Mouse (Mus musculus) heart, postnatal 36 days (tissue): ENCODE data around the gene Klhdc9. TPM values are rescaled to one million over a fixed set of nuclear protein-coding genes. Genes with fewer than 3 reads are reported as not detected.

Experiments used
- DNase-seq, 2 experiments: peaks; one replicate each; pipeline ENCODE4 v3.0.0; 2021 to 2022
- intact Hi-C: fragments of 180-260 bp; cut with DNase I; formaldehyde crosslinking; loops from one replicate; pipeline ENCODE4 v1.15.1; 2025
- total RNA-seq, 2 experiments: library from RNA; stranded (reverse); gene quantifications; 2 replicates each; pipeline ENCODE4 v1.2.3; 2021

Klhdc9 gene
- total RNA-seq: not detected

- intact Hi-C loops: loop anchor here (1.0 to 2.0 kb wide), 2 partner anchors 50 to 119 kb away; partner anchors contain the start of gene Usf1
- peak; percentile 56 to 61 for DNase-seq
Observed at GRCm38 (mm10) chr1:171360656-171361055, at the start of gene Klhdc9. Klhdc9 (minus strand) TSS chr1:171360798.

- intact Hi-C loops: loop anchor here (2.0 to 5.0 kb wide), 4 partner anchors 42 to 118 kb away; partner anchors contain the start of gene Klhdc9
- no peak for DNase-seq
Observed at GRCm38 (mm10) chr1:171410231-171410630, 49.6 kb upstream of the Klhdc9 start.

GRCm38 (mm10) chr1:171407263-171407662, 46.7 kb upstream of the Klhdc9 start:
- intact Hi-C loops: no loop called here

GRCm38 (mm10) chr1:171402991-171403390, 42.4 kb upstream of the Klhdc9 start:
- DNase-seq: no peak
- intact Hi-C loops: no loop called here

More at GRCm38 (mm10) chr1:171407263-171407662, 46.7 kb upstream of the Klhdc9 start:
- DNase-seq: no peak

DNA sequence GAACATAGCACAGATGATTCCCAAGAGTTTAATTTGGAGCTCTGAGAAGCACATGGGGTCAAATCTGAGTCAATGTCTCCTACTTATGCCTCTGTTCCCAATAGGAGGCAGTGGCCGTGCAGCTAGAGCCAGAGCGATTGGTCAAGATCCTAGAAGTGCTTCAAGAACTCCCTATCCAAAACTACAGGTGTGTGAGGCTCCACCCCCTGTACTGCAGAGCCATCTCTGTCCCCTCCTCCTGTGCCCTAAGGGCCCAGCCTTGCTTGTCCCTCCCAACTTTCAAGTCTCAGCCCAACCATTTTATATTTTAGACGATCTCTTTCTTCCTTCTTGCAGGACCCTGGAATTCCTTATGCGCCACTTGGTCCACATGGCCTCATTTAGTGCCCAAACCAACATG, 41.2 kb upstream of the Klhdc9 start:
- no peak for DNase-seq
- intact Hi-C loops: no loop called here

DNA sequence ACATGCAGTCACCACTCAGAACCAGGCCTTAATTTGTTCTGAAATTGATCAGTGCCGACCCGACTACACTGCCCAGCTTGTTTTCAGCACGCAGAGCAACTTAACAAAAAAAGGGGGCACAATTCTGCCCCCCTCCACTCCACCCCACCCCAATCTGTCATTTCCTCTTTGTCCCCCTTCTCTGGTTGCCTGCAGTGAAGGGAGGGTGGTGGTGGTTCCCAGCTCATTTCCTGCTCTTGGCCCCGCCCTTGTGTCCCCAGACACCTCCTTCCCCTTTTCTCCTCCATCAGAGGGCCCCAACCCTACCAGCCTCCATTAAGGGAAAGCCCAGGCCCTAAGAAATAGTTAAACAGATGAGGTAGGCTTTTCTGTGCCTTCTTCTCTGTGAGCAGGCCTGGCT, 29.5 kb upstream of the Klhdc9 start:
- DNase-seq: peak; percentile 21 to 26
- intact Hi-C loops: no loop called here

DNA sequence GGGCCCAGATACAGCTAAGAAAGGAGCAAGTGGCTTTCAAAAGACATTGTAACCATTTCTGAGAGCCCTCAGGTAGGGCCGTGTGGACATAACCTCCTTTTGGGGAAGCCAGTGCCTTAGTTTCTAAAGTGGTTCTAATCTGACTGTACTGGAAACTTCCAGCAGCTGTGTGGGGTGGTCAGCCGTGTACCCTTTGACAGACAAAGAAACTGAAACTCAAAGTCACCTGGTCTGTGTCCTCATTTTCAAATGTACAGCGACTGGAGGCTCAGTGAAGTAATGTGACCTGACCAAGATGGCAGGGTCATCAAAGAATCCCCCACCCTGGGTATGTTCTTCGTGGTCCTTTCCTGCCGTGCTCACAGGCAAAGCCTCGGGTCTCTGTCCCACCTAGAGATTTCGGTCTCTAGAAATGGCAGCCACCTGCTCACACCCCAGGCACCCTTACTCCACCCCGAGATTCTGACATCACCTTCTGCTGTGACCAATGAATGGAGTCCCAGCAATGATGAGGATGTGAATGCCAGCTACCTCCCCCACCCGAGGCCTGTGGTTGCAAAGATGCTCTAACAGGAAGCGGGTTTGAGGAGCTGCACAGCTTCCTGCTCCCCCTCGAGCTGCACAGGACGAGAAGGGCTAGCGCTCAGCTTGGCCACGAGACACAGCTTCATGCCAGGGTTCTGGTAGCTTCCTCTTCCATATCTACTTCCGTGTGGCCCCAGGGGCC, 27.9 kb upstream of the Klhdc9 start, which contains the start of gene Arhgap30:
Gene Arhgap30 (plus strand): TSS at position 579 of the 727 bp plus-strand sequence.
- DNase-seq: peak in 1 of 2 experiments; percentile 44
- intact Hi-C loops: no loop called here

- no peak for DNase-seq
- intact Hi-C loops: no loop called here
Observed at GRCm38 (mm10) chr1:171387099-171387498, 26.5 kb upstream of the Klhdc9 start.

DNA sequence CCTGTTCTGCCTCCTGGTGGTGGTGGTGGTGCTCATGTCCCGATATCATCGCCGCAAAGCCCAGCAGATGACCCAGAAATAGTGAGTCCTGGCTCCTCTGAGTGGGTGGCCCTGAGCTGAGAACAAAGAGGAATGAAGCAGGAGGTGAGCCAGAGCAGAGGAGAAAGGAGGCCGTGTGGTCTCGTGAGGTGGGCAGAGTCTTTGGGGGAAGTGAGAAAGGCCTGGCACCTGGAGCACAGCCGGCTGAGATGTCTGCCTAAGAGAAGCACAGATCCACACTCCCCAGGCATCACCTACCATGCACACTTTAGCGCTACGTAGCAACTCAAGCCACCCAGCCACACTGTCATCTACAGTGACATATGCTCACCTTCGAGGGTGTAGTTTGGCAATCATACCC, 24.6 kb upstream of the Klhdc9 start:
- DNase-seq: no peak
- intact Hi-C loops: no loop called here

GRCm38 (mm10) chr1:171384361-171384760, 23.8 kb upstream of the Klhdc9 start:
- intact Hi-C loops: no loop called here
- no peak for DNase-seq

GRCm38 (mm10) chr1:171382096-171382620, 21.6 kb upstream of the Klhdc9 start:
- DNase-seq: no peak
- intact Hi-C loops: no loop called here

- intact Hi-C loops: no loop called here
- DNase-seq: peak; percentile 78 to 80
Observed at GRCm38 (mm10) chr1:171379935-171380599, 19.5 kb upstream of the Klhdc9 start.

DNA sequence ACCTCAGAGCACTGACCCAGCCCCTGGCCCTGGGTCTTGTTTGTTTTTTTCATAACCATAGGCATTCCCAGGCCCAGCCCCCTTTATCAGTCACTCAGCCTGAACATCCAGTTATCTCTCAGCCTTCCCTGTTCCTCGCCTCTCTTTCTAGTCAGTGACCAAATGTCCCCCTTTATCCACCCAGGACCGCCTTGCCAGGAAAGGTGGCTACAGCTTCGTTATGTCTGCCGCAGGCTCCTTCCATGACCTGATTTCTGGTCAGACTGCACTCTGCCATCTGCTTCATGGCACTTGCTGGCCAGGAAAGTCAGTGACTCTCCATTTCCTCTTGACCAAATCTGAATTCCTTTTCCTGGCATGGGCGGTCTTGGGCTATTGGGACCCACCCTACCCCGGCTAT, 17.7 kb upstream of the Klhdc9 start:
- DNase-seq: no peak
- intact Hi-C loops: no loop called here

DNA sequence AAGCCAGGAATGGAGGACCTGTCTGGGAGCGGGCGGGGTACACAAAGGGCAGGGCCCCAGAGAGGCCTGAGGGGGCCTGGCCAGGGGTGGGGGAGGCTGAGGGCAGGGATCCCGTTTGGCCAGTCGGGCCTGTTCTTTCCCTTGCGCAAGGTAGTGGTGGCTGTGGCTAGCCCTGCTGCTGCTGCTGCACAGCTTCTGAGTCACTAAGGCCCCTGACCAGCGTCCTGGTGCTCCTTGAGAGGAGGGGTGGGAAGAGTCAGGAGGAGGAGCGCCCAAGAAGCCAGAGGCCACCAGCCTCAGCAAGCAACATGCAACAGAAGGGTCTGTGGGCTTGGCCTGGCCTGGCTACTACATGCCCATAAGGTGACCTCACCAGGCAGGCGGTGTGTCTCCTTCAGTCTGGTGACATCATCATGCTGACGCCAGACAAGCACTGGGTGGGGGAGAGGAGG, 15.1 kb upstream of the Klhdc9 start:
- intact Hi-C loops: no loop called here
- no peak for DNase-seq

DNA sequence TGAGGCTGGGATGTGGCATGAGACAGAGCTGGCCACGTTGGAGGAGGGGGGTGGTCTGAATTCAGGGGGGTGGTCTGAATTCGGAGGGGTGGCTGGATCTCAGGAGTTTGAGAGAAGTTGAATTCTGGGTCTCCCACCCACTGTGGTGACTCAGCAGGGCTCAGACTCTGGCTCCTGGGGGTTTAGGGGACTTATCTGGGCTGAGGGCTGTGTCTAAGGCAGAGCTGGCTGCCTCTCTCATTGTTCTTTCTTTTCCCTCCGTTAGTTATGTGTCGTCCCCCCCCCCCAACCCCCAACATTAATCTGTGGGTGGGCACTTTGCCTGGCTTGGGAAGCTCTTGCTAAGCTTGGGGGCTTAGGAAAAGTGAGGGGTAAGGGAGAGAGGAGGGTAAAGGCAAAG, 13.3 kb upstream of the Klhdc9 start:
- intact Hi-C loops: no loop called here
- no peak for DNase-seq

DNA sequence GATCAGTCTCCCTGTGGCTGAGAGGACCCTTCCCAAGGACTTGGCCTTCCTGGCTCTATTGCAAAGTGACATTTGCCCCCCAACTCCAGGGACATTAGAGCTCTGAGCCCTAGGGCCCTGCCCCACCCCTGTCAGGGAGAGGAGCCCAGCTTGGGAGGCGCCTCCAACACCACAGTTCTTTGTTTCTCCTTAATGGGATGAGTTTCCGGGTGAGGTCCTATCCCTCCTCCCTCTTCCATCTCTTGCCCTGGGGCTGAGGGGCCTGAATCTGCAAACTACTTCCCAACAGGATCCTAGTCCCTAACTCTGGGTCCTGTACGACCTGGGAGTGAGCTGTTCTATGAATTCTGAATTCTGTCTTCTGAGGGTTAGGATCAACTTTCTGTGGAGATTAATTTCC, 12.3 kb upstream of the Klhdc9 start:
- intact Hi-C loops: no loop called here
- DNase-seq: no peak

DNA sequence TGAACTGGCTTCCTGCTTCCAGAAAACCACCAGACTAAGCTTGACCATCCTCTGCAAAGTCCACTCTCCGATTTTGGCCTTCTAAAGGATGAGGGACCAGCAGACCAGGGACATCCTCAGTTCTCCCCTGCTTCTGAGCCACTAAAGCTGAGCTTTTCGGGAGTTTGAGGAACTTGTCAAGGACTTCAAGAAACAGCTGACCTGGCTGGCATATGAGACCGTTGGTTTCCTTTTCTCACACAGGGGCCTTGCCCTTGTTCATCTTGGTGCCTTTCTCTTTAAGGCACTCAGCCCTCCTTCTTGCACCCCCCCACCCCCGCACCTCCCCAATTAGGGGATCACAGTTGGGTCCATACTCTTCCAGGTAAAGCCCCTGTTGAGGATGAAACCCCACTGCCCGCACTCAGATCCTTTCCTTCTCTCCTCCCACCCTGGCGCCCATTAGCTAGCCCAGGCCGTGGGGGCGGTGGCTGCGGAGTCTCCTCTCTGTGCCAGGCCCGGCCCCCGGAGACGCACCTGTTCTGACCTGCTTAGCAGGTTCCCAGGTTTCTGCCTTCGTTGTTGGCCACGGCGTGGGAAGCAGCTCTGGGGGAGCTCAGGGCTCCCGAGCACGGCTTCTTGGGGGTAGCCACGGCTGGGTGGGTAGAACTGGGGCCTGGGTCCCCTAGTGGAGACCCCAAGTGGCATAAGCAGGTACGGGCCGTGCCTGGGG, 9.4 kb upstream of the Klhdc9 start, which contains the start of gene Nectin4:
Gene Nectin4 (plus strand): TSS at position 255 of the 712 bp plus-strand sequence.
- intact Hi-C loops: no loop called here

GRCm38 (mm10) chr1:171365934-171366333, 5.3 kb upstream of the Klhdc9 start:
- intact Hi-C loops: no loop called here
- no peak for DNase-seq

More for the DNA sequence above, 9.4 kb upstream of the Klhdc9 start, which contains the start of gene Nectin4:
- no peak for DNase-seq

DNA sequence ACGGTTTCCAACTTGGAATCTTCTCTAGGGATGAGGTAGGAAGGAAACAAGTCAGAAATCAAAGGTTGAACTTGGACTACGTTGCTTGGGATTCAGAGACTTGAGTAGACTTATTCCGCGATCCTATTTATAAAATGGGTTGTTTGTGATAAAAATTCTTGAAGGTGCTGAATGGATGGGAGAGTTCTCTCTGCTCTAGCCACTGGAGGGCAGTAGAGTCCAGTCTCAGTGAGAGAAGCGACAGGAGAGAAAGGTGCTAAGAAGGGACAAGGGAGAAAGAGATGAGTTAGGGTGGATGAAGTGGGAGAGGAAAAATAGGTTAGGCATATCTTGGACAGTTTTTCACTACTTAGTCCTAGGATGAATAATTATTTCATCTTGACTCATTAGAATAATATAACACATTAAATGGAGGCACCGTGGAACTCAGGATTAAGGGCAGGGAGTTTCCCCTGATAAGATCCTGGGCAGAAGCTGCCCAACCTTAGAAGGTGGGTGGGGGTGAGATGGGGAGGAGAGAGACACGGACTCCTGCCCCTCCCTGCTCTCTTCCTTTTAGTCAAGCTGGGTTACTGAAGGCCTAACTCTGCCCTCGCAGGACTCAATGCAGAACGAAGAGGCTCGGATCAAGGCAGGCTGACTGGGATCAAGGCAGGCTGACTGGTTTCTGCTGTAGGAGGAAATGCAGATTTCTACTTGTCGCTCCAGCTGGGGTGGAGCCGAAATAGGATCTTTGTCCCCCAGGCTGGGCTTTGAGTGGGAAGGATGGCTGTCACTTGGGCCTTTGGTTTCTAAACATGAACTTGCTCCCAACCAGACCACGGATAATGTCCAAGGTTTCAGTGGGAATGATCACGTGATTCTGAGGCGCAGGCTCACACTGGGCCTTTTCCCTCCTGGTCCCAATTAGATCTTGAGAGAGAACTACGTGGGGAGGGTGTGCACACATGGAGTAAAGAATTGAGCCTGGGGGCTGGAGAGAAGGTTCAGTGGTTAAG, 807 bp upstream of the Klhdc9 start:
- DNase-seq: peak; percentile 68 to 71
- intact Hi-C loops: loop anchor here (1.0 to 2.0 kb wide), 2 partner anchors 49 to 118 kb away; partner anchors contain the start of gene Usf1
